Mouse (Mus musculus) cortical plate, adult 2 months (tissue): ENCODE data around the gene Sgip1.

Experiments
- CTCF ChIP-seq: fragments of 200-500 bp; IDR thresholded peaks from 2 replicates; pipeline ENCODE4 v1.5.1; 2011; ENCODE audit warnings: mild to moderate bottlenecking, control low read depth, low read length; ENCODE audit not compliant: insufficient read depth; ENCODE audit errors: extremely low read depth
- POLR2A ChIP-seq: fragments of 200-500 bp; IDR thresholded peaks from 2 replicates; pipeline ENCODE4 v1.6.1; 2011; ENCODE audit warnings: mild to moderate bottlenecking, low read length, control low read depth; ENCODE audit not compliant: insufficient read depth; ENCODE audit errors: extremely low read depth

GRCm38 (mm10) chr4:102753334-102754090, 12.4 kb downstream of the Sgip1 start:
- TF ChIP-seq POLR2A (no peak), CTCF (no peak)
